Mouse (Mus musculus): Measurements from ENCODE around the gene Macf1. TPM values are rescaled to one million over a fixed set of nuclear protein-coding genes. Genes with fewer than 3 reads are reported as not detected.
"Not testable (repeated sequence)": the region's sequence is repeated elsewhere in the genome, so short reads cannot be mapped to it uniquely, and the experiment has no call there.

Macf1 gene
- polyA plus RNA-seq, 1 experiment from 2014 or later, result 37.1 TPM

DNA sequence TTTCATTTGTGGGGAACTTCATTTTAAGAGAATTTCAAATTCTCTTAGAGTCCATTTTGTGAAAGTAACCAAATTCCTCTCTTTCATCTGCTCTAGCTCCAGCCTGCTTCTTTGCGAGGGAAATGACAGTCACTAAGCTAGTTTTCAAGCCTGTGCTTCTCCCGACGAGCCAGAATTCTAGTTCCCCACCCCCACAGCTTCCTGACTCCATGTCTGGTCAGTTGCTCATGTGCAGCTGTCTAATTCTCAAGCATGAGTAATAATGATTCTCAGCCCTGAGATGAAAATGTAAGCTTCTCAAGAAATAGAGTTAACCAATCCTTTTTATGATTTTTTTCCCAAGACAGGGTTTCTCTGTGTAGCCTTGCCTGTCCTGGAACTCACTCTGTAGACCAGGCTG lies 236.9 kb downstream of the Macf1 start:
- 55% methylated on average over 3 of the region's 3 CpGs for whole genome bisulfite sequencing

GRCm38 (mm10) chr4:123446754-123447153 lies 237.4 kb downstream of the Macf1 start:
- Histone ChIP-seq H3K27ac (ENCODE audit: low read length) (no peak overlapping the region), H3K4me1 (ENCODE audit: insufficient read depth, low read length) (no peaks in the 10 kb centered on the region), H3K27me3 (ENCODE audit: insufficient read depth, low read length) (no peaks in the 10 kb centered on the region), H3K4me3 (ENCODE audit: low read length) (no peak overlapping the region), H3K9ac (replicated peaks; ENCODE audit: low read length) (no peak overlapping the region), H3K4me2 (replicated peaks; ENCODE audit: low read depth, low read length) (no peak overlapping the region), H3K36me3 (ENCODE audit: insufficient read depth, low read length) (peaks cover 42% of the 10 kb centered on the region), H3K9me3 (ENCODE audit: low read length) (no peaks in the 10 kb centered on the region)
- 37% methylated on average over 7 of the region's 7 CpGs for WGBS
- no peak for ATAC-seq (ENCODE audit: low FRiP score, low TSS enrichment)

More for the DNA sequence above, 236.9 kb downstream of the Macf1 start:
- no peak for ATAC-seq (ENCODE audit: low FRiP score, low TSS enrichment)
- Histone ChIP-seq H3K27me3 (ENCODE audit: insufficient read depth, low read length) (no peaks in the 10 kb centered on the region), H3K4me3 (ENCODE audit: low read length) (no peak overlapping the region), H3K9ac (replicated peaks; ENCODE audit: low read length) (no peak overlapping the region), H3K36me3 (ENCODE audit: insufficient read depth, low read length) (peaks cover 47% of the 10 kb centered on the region), H3K9me3 (ENCODE audit: low read length) (no peaks in the 10 kb centered on the region), H3K4me2 (replicated peaks; ENCODE audit: low read depth, low read length) (no peak overlapping the region), H3K27ac (ENCODE audit: low read length) (no peak overlapping the region), H3K4me1 (ENCODE audit: insufficient read depth, low read length) (no peaks in the 10 kb centered on the region)

- WGBS, result 84% methylated on average over 2 of the region's 2 CpGs
- H3K9me3 ChIP-seq (ENCODE audit: low read length); ATAC-seq (ENCODE audit: low FRiP score, low TSS enrichment); H3K9ac ChIP-seq (replicated peaks; ENCODE audit: low read length); H3K27me3 ChIP-seq (ENCODE audit: insufficient read depth, low read length); H3K27ac ChIP-seq (ENCODE audit: low read length); H3K4me3 ChIP-seq (ENCODE audit: low read length); H3K4me2 ChIP-seq (replicated peaks; ENCODE audit: low read depth, low read length); H3K4me1 ChIP-seq (ENCODE audit: insufficient read depth, low read length): not testable (repeated sequence)
- peaks cover 38% of the 10 kb centered on the region for H3K36me3 ChIP-seq (ENCODE audit: insufficient read depth, low read length)
Observed at GRCm38 (mm10) chr4:123446221-123446620, 237.9 kb downstream of the Macf1 start.

DNA sequence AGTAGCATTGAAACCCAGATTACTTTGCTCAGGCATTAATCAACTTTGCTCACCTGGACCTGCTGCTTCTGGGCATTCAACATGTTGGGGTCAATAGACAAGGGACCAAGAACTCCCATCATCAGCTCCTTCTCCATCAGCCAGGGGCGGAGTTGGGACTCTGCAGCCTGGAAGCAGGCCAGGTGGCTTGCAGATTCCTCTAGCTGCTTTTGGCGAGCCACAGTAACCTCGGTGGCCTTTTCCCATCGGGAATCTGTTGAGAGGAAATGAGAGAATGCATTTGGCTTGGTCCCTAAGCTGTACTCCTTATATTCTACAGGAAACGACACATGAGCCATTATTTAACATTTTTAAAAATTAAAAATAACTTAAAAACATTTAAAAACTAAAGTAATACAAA lies 245.7 kb downstream of the Macf1 start:
- no peak for ATAC-seq (ENCODE audit: low FRiP score, low TSS enrichment)
- H3K4me1 ChIP-seq (ENCODE audit: insufficient read depth, low read length), result no peaks in the 10 kb centered on the region
- H3K27me3 ChIP-seq (ENCODE audit: insufficient read depth, low read length), result no peaks in the 10 kb centered on the region
- H3K4me3 ChIP-seq (ENCODE audit: low read length), result no peak overlapping the region
- H3K9ac ChIP-seq (replicated peaks; ENCODE audit: low read length), result no peak overlapping the region
- H3K27ac ChIP-seq (ENCODE audit: low read length), result no peak overlapping the region
- H3K36me3 ChIP-seq (ENCODE audit: insufficient read depth, low read length), result peaks cover 29% of the 10 kb centered on the region
- H3K9me3 ChIP-seq (ENCODE audit: low read length), result no peaks in the 10 kb centered on the region
- 57% methylated on average over 5 of the region's 5 CpGs for WGBS
- H3K4me2 ChIP-seq (replicated peaks; ENCODE audit: low read depth, low read length), result no peak overlapping the region

DNA sequence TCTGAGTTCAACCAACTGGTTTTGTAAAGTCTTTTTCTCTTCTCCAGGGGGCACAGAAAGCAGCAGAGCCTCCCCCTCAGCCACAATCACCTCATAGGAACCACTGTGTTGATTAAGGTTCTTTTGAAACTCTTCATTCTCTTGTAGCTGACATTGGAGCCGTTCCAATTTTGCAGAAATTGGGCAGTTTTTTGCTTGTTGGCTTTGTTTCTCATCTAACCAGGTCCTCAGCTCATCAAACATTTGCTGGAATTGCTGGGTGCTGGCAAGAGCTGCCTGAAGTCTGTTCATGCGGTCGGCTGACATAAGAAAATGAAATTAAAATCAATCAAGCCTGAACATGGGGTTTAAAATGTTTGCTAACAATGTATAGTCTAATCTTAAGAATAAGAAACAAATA lies 251.0 kb downstream of the Macf1 start:
- no peak for ATAC-seq (ENCODE audit: low FRiP score, low TSS enrichment)
- Histone ChIP-seq H3K4me2 (replicated peaks; ENCODE audit: low read depth, low read length) (no peak overlapping the region), H3K36me3 (ENCODE audit: insufficient read depth, low read length) (peaks cover 41% of the 10 kb centered on the region; the same call in 1 of the 2 replicates), H3K9me3 (ENCODE audit: low read length) (no peaks in the 10 kb centered on the region), H3K9ac (replicated peaks; ENCODE audit: low read length) (no peak overlapping the region), H3K4me3 (ENCODE audit: low read length) (no peak overlapping the region), H3K27ac (ENCODE audit: low read length) (no peak overlapping the region), H3K27me3 (ENCODE audit: insufficient read depth, low read length) (no peaks in the 10 kb centered on the region), H3K4me1 (ENCODE audit: insufficient read depth, low read length) (peaks cover 3% of the 10 kb centered on the region)
- 89% methylated on average over 3 of the region's 3 CpGs for WGBS

GRCm38 (mm10) chr4:123431936-123432335 lies 252.2 kb downstream of the Macf1 start:
- Histone ChIP-seq H3K4me3 (ENCODE audit: low read length) (no peak overlapping the region), H3K4me1 (ENCODE audit: insufficient read depth, low read length) (peaks cover 15% of the 10 kb centered on the region), H3K9ac (replicated peaks; ENCODE audit: low read length) (no peak overlapping the region), H3K9me3 (ENCODE audit: low read length) (no peaks in the 10 kb centered on the region), H3K4me2 (replicated peaks; ENCODE audit: low read depth, low read length) (no peak overlapping the region), H3K27me3 (ENCODE audit: insufficient read depth, low read length) (no peaks in the 10 kb centered on the region), H3K36me3 (ENCODE audit: insufficient read depth, low read length) (peaks cover 41% of the 10 kb centered on the region; the same call in 1 of the 2 replicates), H3K27ac (ENCODE audit: low read length) (no peak overlapping the region)
- ATAC-seq (ENCODE audit: low FRiP score, low TSS enrichment), result no peak
- WGBS, result 80% methylated on average over 12 of the region's 12 CpGs

- no peak overlapping the region for H3K4me3 ChIP-seq (ENCODE audit: low read length)
- ATAC-seq (ENCODE audit: low FRiP score, low TSS enrichment), result no peak
- H3K36me3 ChIP-seq (ENCODE audit: insufficient read depth, low read length), result peaks cover 28% of the 10 kb centered on the region; the same call in 1 of the 2 replicates
- WGBS, result 73% methylated on average over 5 of the region's 5 CpGs
- no peaks in the 10 kb centered on the region for H3K27me3 ChIP-seq (ENCODE audit: insufficient read depth, low read length)
- no peaks in the 10 kb centered on the region for H3K9me3 ChIP-seq (ENCODE audit: low read length)
- no peak overlapping the region for H3K4me2 ChIP-seq (replicated peaks; ENCODE audit: low read depth, low read length)
- H3K4me1 ChIP-seq (ENCODE audit: insufficient read depth, low read length), result peaks cover 20% of the 10 kb centered on the region
- H3K9ac ChIP-seq (replicated peaks; ENCODE audit: low read length), result no peak overlapping the region
- peak overlapping the region; percentile 43; the same call in 1 of the 2 replicates for H3K27ac ChIP-seq (ENCODE audit: low read length)
Observed at GRCm38 (mm10) chr4:123427900-123428684, 256.1 kb downstream of the Macf1 start.

GRCm38 (mm10) chr4:123427271-123427899 lies 256.8 kb downstream of the Macf1 start:
- WGBS, result 73% methylated on average over 9 of the region's 9 CpGs

GRCm38 (mm10) chr4:123426429-123427080 lies 257.6 kb downstream of the Macf1 start:
- H3K4me3 ChIP-seq (ENCODE audit: low read length), result no peak overlapping the region
- no peak for ATAC-seq (ENCODE audit: low FRiP score, low TSS enrichment)
- H3K27me3 ChIP-seq (ENCODE audit: insufficient read depth, low read length), result no peaks in the 10 kb centered on the region
- 88% methylated on average over 10 of the region's 10 CpGs for WGBS
- H3K9me3 ChIP-seq (ENCODE audit: low read length), result no peaks in the 10 kb centered on the region
- peaks cover 15% of the 10 kb centered on the region; the same call in 1 of the 2 replicates for H3K36me3 ChIP-seq (ENCODE audit: insufficient read depth, low read length)
- no peak overlapping the region for H3K4me2 ChIP-seq (replicated peaks; ENCODE audit: low read depth, low read length)
- H3K27ac ChIP-seq (ENCODE audit: low read length), result 0 out of 2 replicates have a peak overlapping the region, but pooled peaks have one; percentile 55
- no peak overlapping the region for H3K9ac ChIP-seq (replicated peaks; ENCODE audit: low read length)
- H3K4me1 ChIP-seq (ENCODE audit: insufficient read depth, low read length), result peaks cover 24% of the 10 kb centered on the region

More at GRCm38 (mm10) chr4:123427271-123427899, 256.8 kb downstream of the Macf1 start:
- peaks cover 21% of the 10 kb centered on the region; the same call in 1 of the 2 replicates for H3K36me3 ChIP-seq (ENCODE audit: insufficient read depth, low read length)
- peak; percentile 39; the same call in 1 of the 2 replicates for ATAC-seq (ENCODE audit: low FRiP score, low TSS enrichment)
- H3K27me3 ChIP-seq (ENCODE audit: insufficient read depth, low read length), result no peaks in the 10 kb centered on the region
- no peak overlapping the region for H3K4me2 ChIP-seq (replicated peaks; ENCODE audit: low read depth, low read length)
- H3K9me3 ChIP-seq (ENCODE audit: low read length), result no peaks in the 10 kb centered on the region
- no peak overlapping the region for H3K4me3 ChIP-seq (ENCODE audit: low read length)
- H3K27ac ChIP-seq (ENCODE audit: low read length), result peak overlapping the region; percentile 55; the same call in 1 of the 2 replicates
- H3K9ac ChIP-seq (replicated peaks; ENCODE audit: low read length), result no peak overlapping the region; the same call in 1 of the 2 replicates
- peaks cover 24% of the 10 kb centered on the region for H3K4me1 ChIP-seq (ENCODE audit: insufficient read depth, low read length)

Measured in kidney, embryonic 16.5 days (tissue).